Mouse (Mus musculus) CH12.LX (cell line): ENCODE measurements around the gene Serpinb9b.

Source experiments
- CTCF ChIP-seq, 2 experiments: IDR thresholded peaks in 1 of 2; conservative IDR thresholded peaks in 1 of 2; 2 replicates each; pipeline ENCODE4 v1.5.1; 2011 to 2012; ENCODE audit warnings: low read depth in 2 of 2, low read length in 2 of 2, improper control_type of control experiment in 1 of 2, inconsistent platforms in 1 of 2, mild to moderate bottlenecking in 1 of 2, moderate library complexity in 1 of 2
- ZNF384 ChIP-seq: IDR thresholded peaks from 2 replicates; pipeline ENCODE4 v1.6.1; 2012; ENCODE audit warnings: low read depth, low read length, improper control_type of control experiment, inconsistent platforms

GRCm38 (mm10) chr13:33076247-33076646, 49.0 kb downstream of the Serpinb9b start:
- TF ChIP-seq ZNF384, result peak; percentile 62
- TF ChIP-seq CTCF (conservative IDR thresholded peaks at IDR 0.05 in 1 of 2, IDR thresholded peaks at IDR 0.05 in 1 of 2; ENCODE audit: low read depth in 2 of 2, low read length in 2 of 2), result no peak
